Mouse (Mus musculus) kidney, postnatal 36 days (tissue): ENCODE measurements around the gene Prdx2.

ENCODE experiments used
- DNase-seq, 2 experiments: peaks; one replicate each; pipeline ENCODE4 v3.0.0; 2021 to 2022; ENCODE audit warnings: mixed read lengths in 2 of 2

Prdx2 gene

GRCm38 (mm10) chr8:85013230-85013840 is 43.9 kb downstream of the Prdx2 start:
- peak; percentile 84 to 89 for DNase-seq

GRCm38 (mm10) chr8:85014431-85014830 is 45.0 kb downstream of the Prdx2 start, which contains the start of gene Best2:
Gene Best2, minus strand, starts transcription at chr8:85014531.
- DNase-seq = no peak

GRCm38 (mm10) chr8:85016724-85017123 is 47.3 kb downstream of the Prdx2 start:
- no peak for DNase-seq

GRCm38 (mm10) chr8:85017209-85017608 is 47.8 kb downstream of the Prdx2 start:
- DNase-seq = no peak

- DNase-seq = no peak
Observed at GRCm38 (mm10) chr8:85021514-85022055, 52.2 kb downstream of the Prdx2 start.

GRCm38 (mm10) chr8:85023846-85024245 is 54.5 kb downstream of the Prdx2 start:
- no peak for DNase-seq
